Mouse (Mus musculus) hindbrain, embryonic 12.5 days (tissue): Measurements from ENCODE around the gene Bud31. TPM values are rescaled to one million over a fixed set of nuclear protein-coding genes. Genes with fewer than 3 reads are reported as not detected.

Experiments used
- ATAC-seq: fragments of 200-750 bp; cut with Nextera tagmentation; 2 replicates; pipeline ENCODE4 v1.8.0; 2017; ENCODE audit warnings: moderate TSS enrichment; ENCODE audit not compliant: low FRiP score
- H3K27ac ChIP-seq: fragments of 300-500 bp; sonication (generic); 2 replicates; pipeline ENCODE4 v1.5.1; 2016; ENCODE audit warnings: mild to moderate bottlenecking
- H3K27me3 ChIP-seq: fragments of 300-500 bp; sonication (generic); 2 replicates; pipeline ENCODE4 v1.6.1; 2016; ENCODE audit warnings: mild to moderate bottlenecking
- H3K36me3 ChIP-seq: fragments of 300-500 bp; sonication (generic); 2 replicates; pipeline ENCODE4 v1.6.1; 2016; ENCODE audit warnings: mild to moderate bottlenecking
- H3K4me1 ChIP-seq: fragments of 300-500 bp; sonication (generic); 2 replicates; pipeline ENCODE4 v1.6.1; 2016
- H3K4me2 ChIP-seq: fragments of 300-500 bp; sonication (generic); replicated peaks from 2 replicates; pipeline ENCODE4 v1.6.1; 2016; ENCODE audit warnings: mild to moderate bottlenecking
- H3K4me3 ChIP-seq: fragments of 300-500 bp; sonication (generic); 2 replicates; pipeline ENCODE4 v1.5.1; 2016; ENCODE audit warnings: mild to moderate bottlenecking
- H3K9ac ChIP-seq: fragments of 300-500 bp; sonication (generic); 2 replicates; pipeline ENCODE4 v1.6.1; 2016; ENCODE audit warnings: mild to moderate bottlenecking, moderate library complexity
- H3K9me3 ChIP-seq: fragments of 300-500 bp; sonication (generic); replicated peaks from 2 replicates; pipeline ENCODE4 v1.6.1; 2016; ENCODE audit warnings: mild to moderate bottlenecking
- WGBS: fragments of 180-500 bp; shearing (Covaris S2); methylation state at CpG from one replicate; pipeline ENCODE4 v1.1.7; 2016; 5-methylcytosine and 5-hydroxymethylcytosine counted together
- polyA plus RNA-seq: library from polyadenylated mRNA; unstranded; fragments of >200 nt; fragmentation: Nextera tagmentation; extraction: Ambion mirVana; gene quantifications from 2 replicates; pipeline ENCODE4 v1.2.1, GENCODE M21; 2016

The Bud31 gene
- polyA plus RNA-seq, 1 experiment from 2014 or later = 215 TPM

DNA sequence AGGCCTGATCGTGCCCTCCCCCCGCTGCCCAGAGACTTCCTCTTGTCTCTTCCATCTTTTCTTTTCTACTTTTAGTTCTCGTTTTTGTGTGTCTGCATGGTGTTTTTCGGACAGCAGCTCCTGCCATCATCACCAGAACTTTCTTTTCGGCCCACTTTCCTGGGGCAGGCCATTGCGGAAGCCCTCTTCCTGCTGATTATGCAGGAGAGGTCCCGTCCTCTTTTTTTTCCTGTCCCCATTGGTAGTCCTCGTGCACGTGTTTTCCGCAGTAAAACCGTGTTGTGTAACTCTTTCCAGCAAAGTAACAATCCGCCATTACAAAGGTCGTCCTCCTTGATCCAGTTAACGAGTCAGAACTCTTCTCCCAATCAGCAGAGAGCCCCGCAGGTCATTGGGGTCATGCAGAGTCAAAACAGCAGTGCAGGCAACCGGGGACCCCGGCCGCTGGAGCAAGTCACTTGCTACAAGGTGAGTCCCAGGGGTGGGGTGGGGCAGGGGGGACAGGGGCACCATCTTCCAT is 38.4 kb downstream of the Bud31 start:
- Histone ChIP-seq H3K27me3 (no peaks in the 10 kb centered on the region), H3K4me3 (no peak overlapping the region), H3K9me3 (no peaks in the 10 kb centered on the region), H3K27ac (no peak overlapping the region), H3K36me3 (peaks cover 99% of the 10 kb centered on the region), H3K4me1 (no peaks in the 10 kb centered on the region), H3K9ac (no peak overlapping the region), H3K4me2 (no peak overlapping the region)
- 86% methylated on average over 18 of the region's 18 CpGs for WGBS
- ATAC-seq = no peak

- Histone ChIP-seq H3K9ac (no peak overlapping the region), H3K36me3 (peaks cover 74% of the 10 kb centered on the region), H3K4me1 (peaks cover 15% of the 10 kb centered on the region), H3K27ac (no peak overlapping the region), H3K27me3 (no peaks in the 10 kb centered on the region), H3K4me2 (no peak overlapping the region), H3K4me3 (no peak overlapping the region), H3K9me3 (no peaks in the 10 kb centered on the region)
- 93% methylated on average over 2 of the region's 2 CpGs for WGBS
- ATAC-seq = no peak
Observed at GRCm38 (mm10) chr5:145185244-145185643, 45.1 kb downstream of the Bud31 start.

DNA sequence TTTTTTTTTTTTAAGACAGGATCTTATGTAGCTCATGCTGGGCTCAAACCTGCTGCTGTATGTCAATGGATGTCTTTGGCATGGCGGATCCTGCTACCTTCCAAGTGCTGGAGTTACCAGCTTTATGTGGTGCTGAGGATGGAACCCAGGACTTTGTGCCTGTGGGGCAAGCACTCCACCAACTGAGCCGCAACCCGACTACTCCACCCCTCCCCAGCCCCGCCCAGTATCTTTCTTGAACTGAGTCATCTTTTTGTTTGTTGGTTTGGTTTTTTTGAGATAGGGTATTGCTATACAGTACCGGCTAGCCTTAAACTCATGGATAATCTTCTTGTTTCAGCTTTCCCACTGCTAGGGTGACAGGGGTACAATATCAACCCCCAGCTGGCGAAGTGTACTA is 49.3 kb downstream of the Bud31 start:
- Histone ChIP-seq H3K9me3 (no peaks in the 10 kb centered on the region), H3K9ac (no peak overlapping the region), H3K27me3 (no peaks in the 10 kb centered on the region), H3K27ac (no peak overlapping the region), H3K36me3 (peaks cover 36% of the 10 kb centered on the region), H3K4me2 (no peak overlapping the region), H3K4me1 (peaks cover 25% of the 10 kb centered on the region), H3K4me3 (no peak overlapping the region)
- ATAC-seq = no peak
- 98% methylated on average over 6 of the region's 6 CpGs for WGBS

GRCm38 (mm10) chr5:145190373-145190772 is 50.2 kb downstream of the Bud31 start:
- Histone ChIP-seq H3K27ac (0 out of 2 replicates have a peak overlapping the region, but pooled peaks have one; percentile 12), H3K4me1 (peaks cover 25% of the 10 kb centered on the region), H3K4me2 (peak overlapping the region; percentile 65), H3K36me3 (peaks cover 39% of the 10 kb centered on the region), H3K9me3 (no peaks in the 10 kb centered on the region), H3K4me3 (peak overlapping the region; percentile 83), H3K9ac (peak overlapping the region; percentile 91), H3K27me3 (no peaks in the 10 kb centered on the region)
- no peak for ATAC-seq
- WGBS = 54% methylated on average over 5 of the region's 5 CpGs

DNA sequence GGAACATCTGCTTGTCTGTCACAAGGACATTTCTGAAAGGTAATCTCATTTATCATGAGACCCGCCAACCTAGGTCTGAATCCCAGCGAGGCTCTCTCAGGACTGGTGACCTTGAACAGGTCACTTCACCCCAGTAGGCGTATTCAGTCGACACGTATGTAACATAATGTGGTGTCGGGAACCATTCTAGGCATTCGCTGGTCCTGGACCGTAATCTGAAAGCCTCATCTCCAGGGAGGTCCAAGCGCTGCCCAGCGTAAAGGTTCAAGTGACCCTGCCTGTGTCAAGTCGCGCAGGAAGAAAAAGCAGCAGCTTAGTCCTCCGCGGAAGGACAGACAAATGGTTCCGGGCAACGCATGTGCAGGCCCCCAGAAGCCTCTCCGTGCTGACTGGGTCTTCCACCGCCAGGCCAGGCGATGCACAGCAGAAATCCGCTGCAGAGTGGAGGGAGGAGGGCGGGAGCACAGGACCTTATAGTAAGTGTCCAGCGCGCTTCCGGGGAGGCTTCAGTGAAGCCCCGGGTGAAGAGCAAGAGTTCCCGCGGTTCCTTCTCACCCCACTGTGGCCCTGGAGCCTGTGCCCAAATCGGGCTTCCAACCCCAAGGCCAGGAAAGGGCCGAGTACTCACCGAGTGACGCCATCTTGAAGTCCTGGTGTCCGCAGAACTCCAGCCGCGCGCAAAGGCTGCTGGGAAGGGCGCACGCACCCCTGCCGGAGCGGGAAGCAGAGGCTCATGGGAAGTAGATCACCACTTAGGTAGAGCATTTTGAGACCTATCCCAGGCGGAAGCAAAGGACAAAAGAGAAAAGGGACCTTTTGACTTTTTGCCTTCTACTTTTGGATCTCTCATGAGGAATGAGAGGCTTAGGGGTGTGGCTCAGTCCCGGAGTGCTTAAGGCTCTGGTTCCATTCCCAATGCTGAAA is 51.0 kb downstream of the Bud31 start:
- Histone ChIP-seq H3K9me3 (no peaks in the 10 kb centered on the region), H3K36me3 (peaks cover 39% of the 10 kb centered on the region)
- 2% methylated on average over 41 of the region's 41 CpGs for WGBS

GRCm38 (mm10) chr5:145191962-145192361 is 51.8 kb downstream of the Bud31 start, which contains the start of gene Atp5j2:
Gene Atp5j2, minus strand, starts transcription at chr5:145192062.
- peak within 1 kb of the TSS; percentile 86 for H3K27ac ChIP-seq
- peaks cover 33% of the 10 kb centered on the region for H3K36me3 ChIP-seq
- no peaks in the 10 kb centered on the region for H3K27me3 ChIP-seq
- H3K4me3 ChIP-seq = peak within 1 kb of the TSS; percentile 83
- WGBS = 88% methylated on average over 2 of the region's 2 CpGs
- no peak; the same call in 1 of the 2 replicates for ATAC-seq
- H3K9ac ChIP-seq = peak within 1 kb of the TSS; percentile 91
- peaks cover 25% of the 10 kb centered on the region for H3K4me1 ChIP-seq
- peak within 1 kb of the TSS; percentile 65 for H3K4me2 ChIP-seq
- no peaks in the 10 kb centered on the region for H3K9me3 ChIP-seq

More for the DNA sequence above, 51.0 kb downstream of the Bud31 start:
- Histone ChIP-seq H3K27me3 (no peaks in the 10 kb centered on the region), H3K4me2 (peak overlapping the region; percentile 65), H3K9ac (peak overlapping the region; percentile 91), H3K4me3 (peak overlapping the region; percentile 83), H3K27ac (peak overlapping the region; percentile 86), H3K4me1 (peaks cover 25% of the 10 kb centered on the region)
- peak; percentile 91 for ATAC-seq

Other genes starting within 250 kb of the Bud31 start
- gene Smurf1, start 174.5 kb upstream of the Bud31 start, polyA plus RNA-seq = 32.6 and 33.3 TPM in 2 replicates
- gene Gm4871, start 107.6 kb upstream of the Bud31 start, polyA plus RNA-seq = not detected in 2 replicates
- gene 1700018F24Rik, start 97.4 kb upstream of the Bud31 start, polyA plus RNA-seq = not detected in 2 replicates
- 191 and 201 TPM in 2 replicates for gene Arpc1a, start 56.5 kb upstream of the Bud31 start, polyA plus RNA-seq
- gene Kpna7, start 56.3 kb upstream of the Bud31 start, polyA plus RNA-seq = not detected in 2 replicates
- 95.5 and 108 TPM in 2 replicates for gene Arpc1b, start 26.1 kb upstream of the Bud31 start, polyA plus RNA-seq
- 111 and 144 TPM in 2 replicates for gene Pdap1, start 124 bp upstream of the Bud31 start, polyA plus RNA-seq
- 20.6 and 21.3 TPM in 2 replicates for gene Ptcd1, start 26.7 kb downstream of the Bud31 start, polyA plus RNA-seq
- 58.1 and 58.4 TPM in 2 replicates for gene Cpsf4, start 26.9 kb downstream of the Bud31 start, polyA plus RNA-seq
- gene Atp5j2, start 51.7 kb downstream of the Bud31 start, polyA plus RNA-seq = 476 and 529 TPM in 2 replicates
- gene Zkscan14, start 61.5 kb downstream of the Bud31 start, polyA plus RNA-seq = 10.5 and 11.3 TPM in 2 replicates
- 17.9 and 20.2 TPM in 2 replicates for gene Zkscan5, start 64.2 kb downstream of the Bud31 start, polyA plus RNA-seq
- 43.6 and 45.9 TPM in 2 replicates for gene Zfp655, start 91.4 kb downstream of the Bud31 start, polyA plus RNA-seq
- 0.38 and 0.79 TPM in 2 replicates for gene Zscan25, start 140.1 kb downstream of the Bud31 start, polyA plus RNA-seq
- gene Cyp3a57, start 204.9 kb downstream of the Bud31 start, polyA plus RNA-seq = not detected in 2 replicates